Mouse (Mus musculus) urinary bladder, postnatal 25 days (tissue): ENCODE measurements around the gene Ephb2.

Source experiments
- DNase-seq: peaks from one replicate; pipeline ENCODE4 v3.0.0; 2022; ENCODE audit warnings: low spot score

Ephb2 gene

GRCm38 (mm10) chr4:136835621-136836386, at the start of gene Ephb2:
Ephb2 (minus strand) TSS chr4:136835988.
- DNase-seq = peak; percentile 68

GRCm38 (mm10) chr4:136878601-136879000, 42.8 kb upstream of the Ephb2 start:
- no peak for DNase-seq

- DNase-seq = no peak
Observed at GRCm38 (mm10) chr4:136878171-136878570, 42.4 kb upstream of the Ephb2 start.

GRCm38 (mm10) chr4:136876971-136877370, 41.2 kb upstream of the Ephb2 start:
- DNase-seq = peak; percentile 53

- DNase-seq = no peak
Observed at GRCm38 (mm10) chr4:136875012-136875411, 39.2 kb upstream of the Ephb2 start.

GRCm38 (mm10) chr4:136868371-136868770, 32.6 kb upstream of the Ephb2 start:
- no peak for DNase-seq

GRCm38 (mm10) chr4:136867690-136868345, 32.0 kb upstream of the Ephb2 start:
- no peak for DNase-seq

- no peak for DNase-seq
Observed at GRCm38 (mm10) chr4:136865531-136865930, 29.7 kb upstream of the Ephb2 start.

GRCm38 (mm10) chr4:136864751-136865470, 29.1 kb upstream of the Ephb2 start:
- no peak for DNase-seq

GRCm38 (mm10) chr4:136863517-136863916, 27.7 kb upstream of the Ephb2 start:
- DNase-seq = no peak

GRCm38 (mm10) chr4:136862411-136862810, 26.6 kb upstream of the Ephb2 start:
- DNase-seq = no peak

GRCm38 (mm10) chr4:136861806-136862205, 26.0 kb upstream of the Ephb2 start:
- no peak for DNase-seq

GRCm38 (mm10) chr4:136860022-136860421, 24.2 kb upstream of the Ephb2 start:
- no peak for DNase-seq

GRCm38 (mm10) chr4:136855081-136855480, 19.3 kb upstream of the Ephb2 start:
- no peak for DNase-seq

- no peak for DNase-seq
Observed at GRCm38 (mm10) chr4:136852989-136853388, 17.2 kb upstream of the Ephb2 start.

- no peak for DNase-seq
Observed at GRCm38 (mm10) chr4:136852119-136852518, 16.3 kb upstream of the Ephb2 start.

- DNase-seq = no peak
Observed at GRCm38 (mm10) chr4:136848565-136848964, 12.8 kb upstream of the Ephb2 start.

- no peak for DNase-seq
Observed at GRCm38 (mm10) chr4:136847166-136847565, 11.4 kb upstream of the Ephb2 start.

- DNase-seq = no peak
Observed at GRCm38 (mm10) chr4:136842802-136843201, 7.0 kb upstream of the Ephb2 start.

GRCm38 (mm10) chr4:136842033-136842432, 6.2 kb upstream of the Ephb2 start:
- no peak for DNase-seq

- peak; percentile 72 for DNase-seq
Observed at GRCm38 (mm10) chr4:136841056-136841455, 5.3 kb upstream of the Ephb2 start.

GRCm38 (mm10) chr4:136838462-136838861, 2.7 kb upstream of the Ephb2 start:
- DNase-seq = no peak

GRCm38 (mm10) chr4:136838026-136838425, 2.2 kb upstream of the Ephb2 start:
- DNase-seq = no peak
